Mouse (Mus musculus): Measurements from ENCODE around the gene Gm20388. TPM values are rescaled to one million over a fixed set of nuclear protein-coding genes. Genes with fewer than 3 reads are reported as not detected.

The Gm20388 gene
- total RNA-seq, 2 experiments from 2014 or later = 12.7 TPM; not detected in 1

DNA sequence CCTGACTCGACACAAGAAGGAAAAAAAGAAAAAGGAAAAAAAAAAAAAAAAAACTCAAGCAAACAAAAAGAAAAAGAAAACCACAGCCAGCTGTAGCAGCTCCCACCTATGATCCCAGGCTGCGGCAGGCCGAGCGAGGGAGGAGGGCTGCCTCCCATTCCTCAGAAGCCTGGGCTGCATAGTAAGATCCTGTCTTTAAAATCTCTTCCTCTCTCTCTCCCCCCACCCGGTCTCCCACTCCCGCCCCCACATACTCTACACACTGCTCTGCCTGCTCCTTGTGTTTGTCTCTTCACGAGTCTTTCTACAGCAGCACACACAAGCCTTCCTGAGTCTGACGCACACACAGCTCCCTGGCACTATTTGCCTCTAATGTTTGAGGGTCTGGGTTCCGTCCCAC lies 3211.4 kb downstream of the Gm20388 start:
- no peak for DNase-seq

DNA sequence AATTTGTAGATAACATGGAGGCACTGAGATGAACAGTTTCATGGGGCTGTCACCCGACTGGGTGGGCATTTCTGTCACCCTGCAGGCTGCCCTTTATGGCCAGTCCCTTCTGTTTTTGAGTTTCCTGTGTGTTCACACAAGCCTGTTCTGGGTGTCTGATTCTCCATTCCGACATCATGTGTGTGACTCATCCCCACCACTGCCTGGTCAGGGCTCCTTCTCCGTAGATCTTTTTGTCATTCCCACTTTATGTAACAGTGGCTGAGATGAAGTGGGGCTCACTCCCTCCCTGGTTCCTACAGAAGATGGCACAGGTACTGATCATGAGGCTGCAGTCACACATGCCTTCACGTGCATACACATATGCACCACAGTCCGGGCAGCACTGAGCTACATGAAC lies 3212.0 kb downstream of the Gm20388 start:
- no peak for DNase-seq

DNA sequence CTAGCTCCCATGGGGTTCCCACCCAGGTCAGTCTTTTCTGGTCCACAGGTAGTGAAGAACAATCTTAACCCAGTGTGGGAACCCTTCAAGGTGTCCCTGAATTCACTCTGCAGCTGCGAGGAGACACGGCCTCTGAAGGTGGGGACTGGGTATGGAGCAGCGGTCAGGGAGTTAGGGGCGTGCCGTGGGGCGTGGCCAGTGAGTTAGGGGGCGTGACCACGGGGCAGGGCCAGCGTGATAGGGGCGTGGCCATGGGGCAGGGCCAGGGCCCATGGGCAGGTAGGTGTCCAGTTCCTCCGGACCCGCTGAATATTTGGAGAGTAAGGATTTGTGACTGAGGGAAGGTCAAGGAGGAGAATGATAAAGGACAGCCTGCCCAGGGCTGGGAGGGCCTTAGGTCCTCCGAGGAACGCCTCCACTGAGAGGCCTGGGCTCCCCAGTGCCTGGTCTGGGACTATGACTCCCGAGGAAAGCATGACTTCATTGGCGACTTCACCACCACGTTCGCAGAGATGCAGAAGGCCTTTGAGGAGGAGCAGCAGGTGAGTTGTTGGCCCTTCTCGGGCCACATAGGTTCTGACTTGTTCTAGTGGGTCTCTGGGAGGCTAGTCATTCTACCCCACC lies 3215.7 kb downstream of the Gm20388 start:
- DNase-seq = no peak

DNA sequence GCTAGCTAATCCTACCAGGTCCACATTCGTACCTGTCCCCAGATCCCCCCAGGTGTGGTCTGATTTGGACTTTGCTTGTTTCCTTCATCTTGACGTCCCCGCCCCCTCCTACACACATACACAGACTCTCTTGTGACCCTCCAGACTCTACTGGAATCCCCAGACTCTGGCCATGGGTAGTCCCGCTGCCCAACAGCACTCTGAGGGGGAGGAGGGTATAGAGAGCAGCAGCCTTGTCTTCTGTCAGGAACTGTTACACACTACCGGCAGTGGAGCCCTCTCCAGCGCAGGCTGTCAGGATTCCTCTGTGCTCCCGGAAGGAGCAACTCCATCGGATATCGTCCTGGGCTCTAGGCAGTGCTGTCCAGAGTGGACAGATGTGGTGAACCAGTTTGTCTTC lies 3220.4 kb downstream of the Gm20388 start:
- no peak for DNase-seq

DNA sequence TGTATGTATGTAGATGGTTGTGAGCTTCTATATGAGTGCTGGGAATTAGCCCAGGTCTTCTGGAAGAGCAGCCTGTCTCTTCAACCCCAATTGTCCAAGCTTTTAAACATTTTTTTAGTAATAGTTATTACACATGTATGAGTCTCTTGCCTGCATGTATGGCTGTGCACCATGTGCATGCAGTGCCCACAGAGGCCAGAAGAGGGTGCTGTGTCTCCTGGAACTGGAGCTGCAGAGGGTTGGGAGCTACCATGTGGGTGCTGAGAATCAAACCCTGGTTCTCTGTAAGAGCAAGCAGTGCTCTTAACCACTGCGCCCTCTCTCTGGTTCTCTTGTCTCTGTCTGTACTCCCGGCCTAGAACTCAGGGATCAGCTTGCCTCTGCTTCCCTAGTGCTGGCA lies 3222.3 kb downstream of the Gm20388 start:
- DNase-seq = no peak

DNA sequence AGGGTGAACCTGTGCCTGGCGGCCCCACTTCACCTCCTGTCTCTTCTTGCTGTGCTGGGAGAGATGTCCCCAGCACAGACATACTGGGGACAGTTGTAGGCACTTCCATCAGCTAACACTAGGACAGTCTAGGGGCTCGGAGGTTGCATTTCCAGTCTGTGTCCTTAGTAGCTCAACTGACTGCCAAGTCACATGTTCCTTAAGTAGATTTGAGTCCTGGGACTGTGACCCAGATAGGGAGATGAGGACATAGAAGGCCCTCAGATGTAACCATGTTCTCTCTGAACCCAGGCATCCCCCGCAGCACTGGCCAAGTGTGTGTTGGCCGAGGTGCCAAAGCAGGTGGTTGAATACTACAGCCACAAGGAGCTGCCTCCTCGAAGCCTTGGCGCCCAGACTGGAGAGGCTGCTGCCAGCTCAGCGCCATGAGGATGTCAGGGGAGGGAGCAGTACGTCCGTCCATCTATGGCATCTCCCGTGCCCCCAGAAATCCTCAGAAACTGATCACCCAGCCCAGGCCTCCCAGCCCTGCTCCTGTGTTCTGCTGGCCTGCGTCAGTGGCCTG lies 3223.6 kb downstream of the Gm20388 start:
- DNase-seq = no peak

DNA sequence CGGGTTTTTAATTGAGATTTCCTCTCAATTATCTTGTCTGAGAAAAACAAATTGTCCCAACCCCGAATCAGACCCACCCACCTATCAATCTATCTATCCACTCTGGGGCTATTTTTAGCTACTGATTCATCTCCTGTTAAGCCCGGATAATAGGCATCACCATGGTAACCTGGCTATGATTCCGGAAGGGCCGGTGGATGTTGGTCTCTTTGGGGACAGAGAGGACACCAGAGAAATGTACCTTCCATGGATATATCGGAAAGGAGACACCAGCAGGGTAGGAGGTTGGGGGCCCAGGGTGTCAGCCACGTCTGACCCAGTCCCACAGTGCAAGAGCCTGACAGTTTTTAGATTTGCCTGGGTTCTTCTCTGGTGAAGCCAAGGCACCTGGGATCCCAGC lies 3224.8 kb downstream of the Gm20388 start:
- DNase-seq = peak in 1 of 2 experiments; percentile 45

DNA sequence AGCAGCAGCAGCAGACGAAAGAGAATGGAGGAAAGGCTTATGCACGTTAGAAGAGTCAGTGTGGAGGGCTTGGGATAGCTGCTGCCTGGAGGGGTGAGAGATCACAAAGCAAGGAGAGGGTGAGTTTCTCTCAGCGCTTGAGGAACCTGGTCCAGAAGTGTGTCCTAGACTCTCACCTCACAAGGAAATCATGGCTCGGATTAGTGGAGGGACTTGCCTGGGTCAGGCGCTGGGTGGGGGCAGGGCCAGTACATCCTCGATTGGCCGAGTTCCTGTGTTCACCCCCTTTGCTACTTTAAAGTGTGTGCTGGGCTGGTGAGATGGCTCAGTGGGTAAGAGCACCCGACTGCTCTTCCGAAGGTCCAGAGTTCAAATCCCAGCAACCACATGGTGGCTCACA lies 3225.2 kb downstream of the Gm20388 start:
- DNase-seq = no peak

DNA sequence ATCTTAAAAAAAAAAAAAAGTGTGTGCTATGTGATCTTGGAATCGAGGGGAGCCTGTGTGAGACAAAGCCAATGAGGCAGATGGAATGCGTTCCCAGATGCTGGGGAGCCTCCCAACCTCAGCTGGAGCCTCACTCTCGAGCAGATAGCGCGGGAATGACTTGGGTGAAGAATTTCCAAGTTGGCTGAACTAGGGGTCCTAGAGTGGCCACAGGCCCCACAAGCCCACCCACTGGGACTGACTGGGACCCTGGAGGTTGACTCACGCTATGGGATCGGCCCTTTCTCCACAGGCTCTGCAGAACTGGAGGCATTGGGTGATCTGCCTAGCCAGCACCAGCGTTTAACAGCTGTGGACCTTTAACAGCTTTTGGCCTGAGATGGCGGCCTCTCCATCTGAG lies 3225.6 kb downstream of the Gm20388 start:
- DNase-seq = no peak

DNA sequence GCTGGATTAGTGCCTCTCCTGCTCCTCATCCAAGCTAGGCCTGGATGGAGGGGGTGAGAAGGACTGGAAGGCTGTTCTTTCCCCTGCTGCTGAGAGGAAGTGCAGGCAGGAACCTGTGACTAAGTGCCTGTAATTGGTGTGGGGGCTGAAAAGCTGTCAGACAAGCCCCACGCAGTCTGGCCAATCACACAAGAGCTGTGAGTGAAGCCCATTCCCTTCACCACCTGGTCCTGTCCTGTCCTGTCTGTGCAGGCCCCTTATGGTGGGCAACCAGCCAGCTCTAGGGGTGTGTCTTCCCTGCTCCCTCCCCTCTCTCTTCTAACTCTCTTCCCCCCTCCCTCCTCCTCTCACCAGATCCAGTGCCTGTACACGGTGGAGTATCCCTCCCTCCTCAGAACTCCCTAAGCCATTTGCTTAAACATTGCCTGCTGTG lies 3227.0 kb downstream of the Gm20388 start:
- DNase-seq = peak; percentile 62 to 71

DNA sequence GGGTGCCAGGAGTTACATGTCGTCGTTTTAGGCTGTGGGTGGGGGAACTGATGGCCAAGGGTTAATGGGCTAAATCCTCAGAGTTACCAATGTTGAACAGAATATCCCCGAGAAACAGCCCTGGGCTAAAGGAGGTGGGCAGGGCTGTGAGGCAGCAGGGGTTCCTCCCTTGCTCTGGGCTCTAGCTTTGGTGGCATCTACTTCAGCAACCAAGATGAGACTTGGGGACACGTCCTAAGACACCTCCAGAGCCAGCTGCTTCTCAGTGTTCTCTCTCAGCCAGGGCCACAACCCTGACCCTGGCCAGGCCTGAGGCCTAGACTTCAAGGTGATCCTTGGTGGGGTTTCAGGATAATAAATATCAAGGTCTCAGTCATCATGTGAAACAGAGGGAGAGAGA lies 3228.1 kb downstream of the Gm20388 start:
- DNase-seq = no peak

DNA sequence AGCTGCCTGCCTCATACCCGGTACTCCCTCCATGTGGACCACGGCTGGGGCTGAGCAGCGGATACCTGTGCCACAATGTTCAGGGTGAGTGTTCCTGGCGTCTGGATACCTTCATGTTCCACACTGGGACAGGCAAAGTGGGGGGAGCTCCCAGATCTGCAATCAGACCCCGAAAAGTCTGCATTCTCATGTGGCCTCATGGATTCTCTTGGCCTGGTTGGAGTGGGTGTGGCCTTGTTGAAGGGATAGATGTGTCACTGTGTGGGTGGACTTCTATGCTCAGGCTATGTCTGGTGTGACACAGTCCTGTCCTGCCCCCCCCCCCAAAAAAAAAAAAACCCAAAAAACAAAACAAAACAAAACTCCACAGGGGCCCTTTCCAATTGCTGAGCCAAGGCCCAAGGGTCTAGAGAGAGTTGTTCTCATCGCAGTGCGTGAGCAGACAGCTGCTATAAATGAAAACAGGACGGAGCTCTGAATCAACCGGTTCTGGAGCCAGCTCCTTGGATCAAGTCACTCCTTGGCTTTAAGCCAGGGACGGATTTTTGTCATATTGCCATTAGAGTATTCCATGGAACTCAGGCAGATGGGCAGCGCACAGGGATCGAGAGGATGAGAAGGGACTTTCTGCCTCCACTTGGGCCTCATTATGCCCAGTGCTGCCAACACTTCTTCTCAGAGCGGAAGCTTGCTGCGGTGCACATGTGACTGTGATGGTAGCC lies 3231.3 kb downstream of the Gm20388 start:
- DNase-seq = peak in 1 of 2 experiments; percentile 49

DNA sequence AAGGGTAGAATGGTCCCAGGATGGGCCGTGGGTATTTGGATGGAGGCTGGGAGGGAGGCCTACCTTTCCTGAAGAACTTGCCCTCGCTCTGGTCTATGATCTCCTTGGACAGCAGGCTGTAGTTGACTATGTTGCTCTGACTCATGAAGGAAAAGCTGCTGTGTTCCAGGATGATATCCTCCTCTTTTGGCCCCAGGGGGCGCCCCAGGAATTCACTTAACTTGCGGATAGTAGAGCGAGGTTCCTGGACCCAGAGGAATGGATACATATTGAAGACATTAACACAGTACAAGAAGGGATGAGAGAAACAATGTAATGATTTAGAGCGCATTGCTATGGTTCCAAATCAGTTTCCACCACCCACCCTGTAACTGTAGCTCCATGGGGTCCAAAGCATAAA lies 3234.6 kb downstream of the Gm20388 start:
- no peak for DNase-seq

DNA sequence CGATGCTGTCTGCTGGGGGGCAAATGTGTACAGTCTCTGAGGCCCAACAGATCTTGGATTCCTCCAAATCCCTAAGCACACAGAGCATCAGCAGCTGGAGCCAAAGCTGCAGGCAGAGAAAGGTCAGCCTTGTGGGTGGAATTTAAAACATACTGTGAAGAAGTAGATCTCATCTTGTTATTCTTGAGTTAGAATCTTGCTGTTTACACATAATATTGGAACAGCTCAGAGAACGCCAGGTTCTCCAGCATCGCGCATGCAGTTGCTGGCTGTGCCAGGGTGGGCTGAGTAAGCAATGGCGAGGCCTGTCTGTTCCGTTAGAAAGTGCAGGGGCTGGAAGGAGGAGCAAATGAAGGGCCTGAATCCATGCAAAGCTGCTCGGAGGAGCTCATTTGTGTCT lies 3235.7 kb downstream of the Gm20388 start:
- DNase-seq = peak; percentile 61 to 62

DNA sequence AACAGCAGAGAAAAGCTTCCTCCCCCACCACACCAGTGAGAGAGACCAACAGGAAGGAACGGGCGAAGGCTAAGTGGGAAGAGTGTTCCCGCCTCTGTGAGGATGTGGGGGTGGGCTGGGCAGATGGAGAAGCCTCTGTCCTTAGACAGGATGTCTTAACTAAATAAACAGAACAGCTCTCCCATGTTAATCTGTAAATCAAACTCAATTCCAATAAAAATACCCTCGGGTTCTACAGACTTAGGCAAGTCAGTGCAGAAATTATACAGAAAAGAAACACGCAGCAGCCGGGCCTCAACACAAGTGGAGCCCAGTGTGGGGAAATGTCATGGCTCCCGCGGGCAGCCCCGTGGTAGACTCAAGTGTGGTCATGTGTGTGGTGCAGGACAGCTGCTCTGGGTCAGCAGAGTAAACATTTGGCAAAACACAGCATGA lies 3240.1 kb downstream of the Gm20388 start:
- DNase-seq = peak; percentile 41 to 60

DNA sequence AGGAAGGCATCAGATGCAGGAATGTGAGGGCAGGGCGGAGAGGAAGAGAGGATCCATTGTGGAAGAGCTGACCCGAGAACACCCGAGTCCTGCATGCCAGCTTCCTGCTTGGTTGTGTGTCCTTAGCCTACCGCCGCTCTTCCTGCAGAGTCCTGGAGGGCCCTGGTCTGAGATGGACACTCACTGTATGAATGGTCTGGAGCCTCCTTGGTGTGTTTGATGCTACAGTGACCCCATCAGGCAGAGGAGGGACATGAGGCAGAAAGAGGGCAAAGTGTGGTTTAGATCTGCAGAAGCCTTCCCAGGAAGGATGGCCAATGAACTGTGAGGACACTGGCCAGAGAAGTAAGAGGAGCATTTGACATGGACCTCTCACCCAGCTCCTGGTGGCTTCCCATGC lies 3244.5 kb downstream of the Gm20388 start:
- no peak for DNase-seq

DNA sequence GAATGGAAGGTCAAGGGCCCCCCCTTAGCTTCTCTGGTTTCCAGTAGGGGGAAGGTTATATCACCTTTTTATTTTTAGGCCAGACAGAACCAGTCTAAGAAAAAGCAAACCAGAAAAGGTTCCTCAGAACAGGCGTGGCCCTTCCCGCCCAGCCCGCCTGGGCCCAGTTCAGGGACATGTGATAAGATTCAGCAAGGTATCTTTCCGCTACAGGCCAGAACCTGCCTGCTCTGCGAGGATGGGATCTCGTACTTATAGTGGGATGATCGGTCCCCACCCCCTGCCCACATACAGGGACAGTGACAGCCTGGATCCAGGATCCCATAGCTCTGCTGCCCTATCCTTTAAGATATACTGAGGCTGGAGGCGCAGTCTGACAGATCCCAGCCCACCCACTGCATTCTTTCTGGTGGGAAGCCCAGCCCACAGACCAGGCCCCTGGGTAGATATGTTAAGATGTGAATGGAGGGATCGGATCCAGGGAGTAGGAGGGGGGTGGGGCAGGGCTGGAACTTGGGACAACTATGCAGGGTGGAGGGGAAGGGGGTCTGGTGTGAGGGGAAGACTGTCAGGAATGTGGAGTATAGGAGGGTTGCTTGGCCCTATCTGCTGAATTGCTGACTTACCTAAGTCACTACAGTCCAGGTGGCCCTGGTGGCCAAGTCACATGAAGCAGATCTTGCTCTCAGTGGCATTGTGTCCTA lies 3245.6 kb downstream of the Gm20388 start:
- no peak for DNase-seq

DNA sequence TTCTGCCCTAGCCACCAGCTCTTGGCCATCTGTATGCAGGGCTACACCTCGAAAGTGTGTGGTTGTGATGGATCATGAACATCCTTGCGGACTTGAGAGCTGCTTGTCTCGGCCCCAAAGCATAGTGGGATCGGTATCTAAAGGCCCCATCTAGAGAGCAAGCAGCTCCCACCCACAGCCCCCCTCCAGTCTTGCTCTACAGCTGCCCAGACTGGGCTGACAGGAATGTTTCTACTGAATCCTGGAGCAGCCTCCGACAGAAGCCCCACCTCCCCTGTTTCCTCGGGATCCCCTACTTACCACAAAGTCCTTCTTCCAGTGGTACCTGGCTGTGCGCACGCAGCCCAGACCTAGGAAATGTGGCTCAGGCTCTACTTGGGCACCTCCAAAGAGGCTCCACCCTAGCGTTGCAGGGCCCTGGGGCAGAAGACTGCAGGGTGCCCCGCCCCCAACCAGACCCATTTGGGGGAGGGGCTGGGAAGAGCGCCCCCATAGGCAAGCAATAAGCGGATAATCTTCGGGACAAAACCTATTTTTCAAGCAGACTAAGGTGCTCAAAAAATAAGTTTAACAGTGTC lies 3247.3 kb downstream of the Gm20388 start, which contains the start of gene Sult5a1:
Sult5a1 (minus strand) TSS at position 428 of the 578 bp plus-strand sequence.
- no peak for DNase-seq

DNA sequence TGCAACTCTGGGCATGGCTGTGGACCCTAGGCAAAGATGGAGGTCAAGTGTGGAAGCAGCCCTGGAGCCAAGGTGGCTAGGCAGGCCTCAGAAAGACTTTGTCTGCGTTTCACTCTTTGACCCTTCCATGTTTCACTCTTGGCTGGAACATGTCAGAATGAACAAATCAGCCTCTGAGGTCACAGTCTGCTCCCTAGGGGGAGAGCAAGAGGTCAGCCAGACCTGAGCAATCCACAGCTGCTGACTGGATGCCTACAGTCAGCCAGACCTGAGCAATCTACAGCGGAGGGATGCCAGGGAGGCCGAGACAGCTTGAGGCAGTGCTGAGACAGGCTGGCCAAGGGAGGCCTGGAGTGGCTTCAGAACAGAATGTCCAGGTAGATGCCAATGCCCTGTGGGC lies 3270.8 kb downstream of the Gm20388 start:
- DNase-seq = no peak

DNA sequence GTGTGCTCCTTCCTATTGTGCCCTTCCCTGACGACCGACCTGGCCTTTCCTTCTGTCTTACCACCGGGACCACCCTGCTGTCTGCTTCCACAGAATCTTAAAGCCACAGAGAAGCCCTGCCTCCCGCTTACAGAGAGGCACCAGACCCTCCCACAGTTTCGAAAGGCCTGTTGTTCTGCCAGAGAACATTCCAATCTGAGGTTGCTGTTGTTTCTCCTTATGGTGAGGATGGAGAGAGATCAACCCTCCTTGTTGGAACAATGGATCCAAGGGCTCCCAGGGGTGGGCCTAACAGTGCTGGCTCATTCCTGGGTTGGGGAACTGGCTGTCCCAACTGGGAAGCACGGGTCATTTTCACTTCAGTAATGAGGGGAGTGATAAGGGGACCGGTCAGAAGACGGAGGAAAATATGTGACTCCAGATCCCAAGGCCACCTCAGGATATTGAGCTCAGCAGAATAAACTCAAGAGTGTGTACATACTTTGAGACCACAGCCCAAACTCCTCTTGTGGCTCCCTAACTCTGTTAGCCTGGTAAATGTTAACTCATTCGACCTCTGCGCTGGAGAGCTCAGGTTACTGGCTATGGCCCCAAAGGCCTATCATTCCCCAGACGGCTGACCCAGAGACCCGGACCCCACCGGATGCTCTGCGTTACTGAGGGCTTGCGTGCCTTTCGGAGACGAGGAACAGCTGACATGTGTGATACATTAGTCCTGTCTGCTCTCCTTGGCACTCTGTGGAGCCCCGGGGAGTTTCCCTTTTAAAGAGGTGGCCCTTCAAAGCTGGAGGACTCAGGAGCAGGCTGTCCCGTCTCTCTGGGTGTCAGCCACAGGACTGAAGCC lies 3275.1 kb downstream of the Gm20388 start, which contains the start of gene Dpep1:
Dpep1 (plus strand) TSS at position 677 of the 844 bp plus-strand sequence.
- DNase-seq = no peak

DNA sequence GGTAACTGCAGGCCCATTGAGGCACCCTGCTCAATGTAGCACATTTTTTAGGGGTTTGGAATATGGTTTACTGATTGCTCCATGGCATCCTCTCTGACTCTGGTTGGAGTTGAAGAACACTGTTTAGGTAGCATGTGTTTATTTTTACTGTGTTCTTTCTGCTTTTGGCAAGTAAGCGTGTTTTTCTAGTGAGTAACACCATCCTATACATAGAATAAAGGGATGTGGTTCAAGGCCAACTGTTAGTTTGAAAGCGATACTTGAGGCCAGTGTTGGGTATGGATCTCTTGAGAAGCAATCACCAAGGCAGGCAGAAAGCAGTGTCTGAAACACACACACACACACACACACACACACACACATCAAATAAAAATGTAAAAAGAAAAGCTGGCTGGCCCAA lies 3277.4 kb downstream of the Gm20388 start:
- no peak for DNase-seq

DNA sequence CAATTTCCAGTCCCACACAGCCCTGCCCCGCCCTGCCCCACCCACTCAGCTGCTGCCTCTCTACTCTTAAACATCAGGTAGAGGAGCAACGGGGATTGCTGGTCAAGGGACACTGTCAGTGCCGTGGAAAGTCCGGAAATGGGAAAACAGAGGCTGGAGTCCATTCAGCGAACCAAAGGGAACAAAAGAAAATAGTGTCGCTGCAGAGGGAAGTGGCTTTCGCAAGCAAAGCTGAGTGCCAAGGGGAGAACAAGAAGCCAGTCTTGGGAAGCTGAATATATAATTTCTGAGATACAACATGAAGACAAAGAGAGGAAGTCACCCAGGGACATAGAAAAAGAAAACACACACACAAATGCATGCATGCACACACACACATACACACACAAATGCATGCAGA lies 3278.2 kb downstream of the Gm20388 start:
- no peak for DNase-seq
